Mouse (Mus musculus) embryonic facial prominence, embryonic 14.5 days (tissue): ENCODE data around the gene Ccdc107. TPM values are rescaled to one million over a fixed set of nuclear protein-coding genes. Genes with fewer than 3 reads are reported as not detected.

Source experiments
- ATAC-seq: fragments of 200-750 bp; cut with Nextera tagmentation; 2 replicates; pipeline ENCODE4 v1.8.0; 2017; ENCODE audit warnings: low read depth, moderate number of reproducible peaks, moderate TSS enrichment
- DNase-seq: peaks from one replicate; pipeline ENCODE4 v3.0.0-alpha.2; 2015; ENCODE audit warnings: low spot score
- H3K27ac ChIP-seq: fragments of 300-500 bp; sonication (generic); replicated peaks from 2 replicates; pipeline ENCODE4 v1.5.1; 2014; ENCODE audit warnings: low read depth, mild to moderate bottlenecking, low read length, moderate library complexity
- H3K27me3 ChIP-seq: fragments of 300-500 bp; sonication (generic); replicated peaks from 2 replicates; pipeline ENCODE4 v1.6.1; 2014; ENCODE audit warnings: low read length; ENCODE audit not compliant: control insufficient read depth, insufficient read depth
- H3K36me3 ChIP-seq: fragments of 300-500 bp; sonication (generic); 2 replicates; pipeline ENCODE4 v1.6.1; 2014; ENCODE audit warnings: low read length, mixed read lengths; ENCODE audit not compliant: control insufficient read depth, insufficient read depth
- H3K4me1 ChIP-seq: fragments of 300-500 bp; sonication (generic); 2 replicates; pipeline ENCODE4 v1.6.1; 2014; ENCODE audit warnings: antibody characterized with exemption, low read length; ENCODE audit not compliant: control insufficient read depth, insufficient read depth
- H3K4me2 ChIP-seq: fragments of 300-500 bp; sonication (generic); 2 replicates; pipeline ENCODE4 v1.6.1; 2014; ENCODE audit warnings: low read depth, mild to moderate bottlenecking, low read length, moderate library complexity, mixed read lengths
- H3K4me3 ChIP-seq: fragments of 300-500 bp; sonication (generic); 2 replicates; pipeline ENCODE4 v1.5.1; 2014; ENCODE audit warnings: low read depth, mild to moderate bottlenecking, low read length
- H3K9ac ChIP-seq: fragments of 300-500 bp; sonication (generic); 2 replicates; pipeline ENCODE4 v1.6.1; 2014; ENCODE audit warnings: low read depth, mild to moderate bottlenecking, low read length, moderate library complexity, mixed read lengths
- H3K9me3 ChIP-seq: fragments of 300-500 bp; sonication (generic); 2 replicates; pipeline ENCODE4 v1.6.1; 2016; ENCODE audit warnings: low read length; ENCODE audit not compliant: control insufficient read depth
- WGBS: fragments of 180-500 bp; shearing (Covaris S2); extraction: QIAGEN DNeasy Blood & Tissue Kit; methylation state at CpG from one replicate; pipeline ENCODE4 v1.1.7; 2014; 5-methylcytosine and 5-hydroxymethylcytosine counted together
- polyA plus RNA-seq: library from polyadenylated mRNA; unstranded; fragments of >200 nt; fragmentation: Nextera tagmentation; extraction: Ambion mirVana; gene quantifications from 2 replicates; pipeline ENCODE4 v1.2.1, GENCODE M21; 2014

Ccdc107 gene
- polyA plus RNA-seq, result 64.5 and 68.2 TPM in 2 replicates

DNA sequence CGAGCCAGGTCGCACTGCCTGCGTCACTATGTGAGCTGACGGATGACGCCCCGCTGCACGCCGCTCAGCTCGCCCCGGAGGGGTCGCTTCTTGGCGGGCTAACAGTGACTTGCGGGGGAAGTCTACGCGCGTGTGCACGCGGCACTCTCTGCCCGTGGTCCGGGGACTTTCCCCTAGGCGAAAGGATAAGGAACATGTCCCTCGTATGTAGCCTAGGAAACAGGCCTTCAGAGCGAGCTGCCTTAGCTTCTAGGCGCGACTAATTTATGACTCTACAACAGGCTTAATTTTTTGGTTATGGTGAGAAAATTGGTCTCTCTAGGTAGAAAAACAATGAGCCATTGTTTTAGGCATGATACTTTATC lies at the start of gene Ccdc107:
Gene Ccdc107, plus strand, starts transcription at position 80 of the 365 bp plus-strand sequence.
- Histone ChIP-seq H3K4me2 (peak within 1 kb of the TSS; percentile 70), H3K36me3 (peaks cover 15% of the 10 kb centered on the region; the same call in 1 of the 2 replicates), H3K9me3 (no peaks in the 10 kb centered on the region), H3K9ac (peak within 1 kb of the TSS; percentile 80), H3K4me1 (peaks cover 6% of the 10 kb centered on the region), H3K27ac (peak within 1 kb of the TSS; percentile 91), H3K27me3 (no peaks in the 10 kb centered on the region), H3K4me3 (peak within 1 kb of the TSS; percentile 77)
- peak; percentile 99 for DNase-seq
- 0% methylated on average over 25 of the region's 25 CpGs for WGBS
- ATAC-seq, result peak; percentile 99

DNA sequence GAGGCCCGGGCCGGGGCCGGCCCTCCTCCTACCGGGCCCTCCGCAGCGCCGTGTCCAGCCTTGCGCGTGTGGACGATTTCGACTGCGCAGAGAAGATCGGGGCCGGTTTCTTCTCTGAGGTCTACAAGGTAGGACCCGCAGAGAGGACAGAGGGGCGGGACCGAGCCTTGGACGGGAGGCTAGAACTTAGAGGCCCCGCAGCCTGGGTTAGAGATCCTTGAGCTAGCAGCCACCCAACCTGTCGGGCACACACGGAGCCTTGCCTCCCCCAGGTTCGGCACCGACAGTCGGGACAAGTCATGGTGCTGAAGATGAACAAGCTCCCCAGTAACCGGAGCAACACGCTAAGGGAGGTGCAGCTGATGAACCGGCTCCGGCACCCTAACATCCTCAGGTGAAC lies 49.2 kb upstream of the Ccdc107 start:
- Histone ChIP-seq H3K27me3 (no peaks in the 10 kb centered on the region), H3K4me2 (peak overlapping the region; percentile 93), H3K27ac (peak overlapping the region; percentile 91), H3K4me3 (peak overlapping the region; percentile 93), H3K9ac (peak overlapping the region; percentile 97), H3K4me1 (peaks cover 9% of the 10 kb centered on the region), H3K36me3 (peaks cover 34% of the 10 kb centered on the region), H3K9me3 (no peaks in the 10 kb centered on the region)
- no peak for ATAC-seq
- under 1% methylated on average over 18 of the region's 28 CpGs for WGBS
- DNase-seq, result no peak

DNA sequence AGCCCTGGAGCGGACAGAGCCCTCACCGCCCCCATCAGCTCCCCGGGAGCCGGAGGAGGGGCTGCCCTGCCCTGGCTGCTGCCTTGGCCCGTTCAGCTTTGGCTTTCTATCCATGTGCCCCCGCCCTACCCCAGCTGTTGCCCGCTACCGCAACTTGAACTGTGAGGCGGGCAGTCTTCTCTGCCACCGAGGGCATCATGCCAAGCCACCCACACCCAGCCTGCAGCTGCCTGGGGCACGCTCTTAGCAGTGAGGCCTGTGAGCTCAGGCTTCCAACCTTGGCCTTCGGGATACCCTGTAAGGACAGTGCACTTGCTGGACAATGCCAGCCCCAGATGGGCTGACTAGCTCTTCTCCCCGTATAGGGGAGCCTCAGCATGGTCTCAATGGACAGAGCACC lies 45.4 kb upstream of the Ccdc107 start:
- H3K36me3 ChIP-seq, result peaks cover 34% of the 10 kb centered on the region
- no peaks in the 10 kb centered on the region for H3K9me3 ChIP-seq
- DNase-seq, result no peak
- H3K27me3 ChIP-seq, result no peaks in the 10 kb centered on the region
- H3K4me1 ChIP-seq, result peaks cover 9% of the 10 kb centered on the region
- H3K4me2 ChIP-seq, result no peak overlapping the region
- no peak overlapping the region for H3K9ac ChIP-seq
- whole genome bisulfite sequencing, result 87% methylated on average over 11 of the region's 13 CpGs
- no peak for ATAC-seq
- H3K4me3 ChIP-seq, result no peak overlapping the region
- no peak overlapping the region; the same call in 1 of the 2 replicates for H3K27ac ChIP-seq

DNA sequence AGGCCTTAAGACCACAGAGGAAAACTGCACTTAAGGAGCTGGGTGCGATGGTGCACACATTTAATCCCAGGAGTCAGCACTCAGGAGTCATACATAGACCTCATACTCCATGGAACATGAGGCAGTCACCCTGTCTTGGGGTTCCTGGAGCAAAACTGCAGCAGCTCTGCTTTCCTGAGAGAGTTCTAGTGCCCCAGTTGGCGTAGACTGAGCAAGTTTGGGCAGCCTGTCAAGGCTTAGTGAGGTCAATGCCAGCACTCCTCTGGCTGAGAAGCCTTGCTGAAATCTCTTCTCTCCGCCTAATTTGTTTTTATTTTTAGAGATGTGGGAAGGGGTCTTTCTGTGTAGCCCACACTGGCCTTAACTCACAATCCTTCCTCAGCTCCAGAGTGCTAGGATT lies 44.1 kb upstream of the Ccdc107 start:
- H3K9ac ChIP-seq, result no peak overlapping the region
- no peak overlapping the region for H3K4me3 ChIP-seq
- H3K27me3 ChIP-seq, result peaks cover 9% of the 10 kb centered on the region
- no peak for ATAC-seq
- no peaks in the 10 kb centered on the region for H3K9me3 ChIP-seq
- H3K4me1 ChIP-seq, result peaks cover 15% of the 10 kb centered on the region
- H3K4me2 ChIP-seq, result no peak overlapping the region
- no peak for DNase-seq
- 93% methylated on average over 3 of the region's 3 CpGs for WGBS
- H3K27ac ChIP-seq, result no peak overlapping the region
- peaks cover 34% of the 10 kb centered on the region for H3K36me3 ChIP-seq

DNA sequence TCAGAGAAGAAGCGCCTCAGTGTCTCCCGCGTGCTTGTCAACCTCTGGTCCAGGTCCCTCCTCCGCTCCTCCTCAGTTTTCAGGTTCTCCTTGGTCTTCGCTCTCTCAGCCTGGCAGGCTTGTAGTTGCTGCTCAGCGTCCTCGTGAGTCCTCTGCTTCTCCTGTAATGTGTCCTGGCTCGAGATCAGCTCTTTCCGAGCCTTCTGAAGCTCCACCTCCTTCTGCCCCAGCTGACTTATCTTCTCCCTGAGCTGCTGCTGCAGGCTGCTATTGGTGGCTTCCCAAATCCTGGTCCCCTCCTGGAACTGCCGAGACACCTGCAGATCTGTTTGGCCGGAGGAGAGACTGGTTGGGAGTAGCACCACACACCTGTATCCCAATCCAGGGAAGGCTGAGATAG lies 40.4 kb upstream of the Ccdc107 start:
- H3K9ac ChIP-seq, result no peak overlapping the region
- no peak overlapping the region for H3K27ac ChIP-seq
- no peak for ATAC-seq
- H3K4me1 ChIP-seq, result peaks cover 12% of the 10 kb centered on the region
- no peak overlapping the region for H3K4me2 ChIP-seq
- H3K4me3 ChIP-seq, result no peak overlapping the region
- 49% methylated on average over 11 of the region's 11 CpGs for WGBS
- H3K9me3 ChIP-seq, result no peaks in the 10 kb centered on the region
- DNase-seq, result no peak
- H3K36me3 ChIP-seq, result peaks cover 10% of the 10 kb centered on the region
- peaks cover 22% of the 10 kb centered on the region for H3K27me3 ChIP-seq

DNA sequence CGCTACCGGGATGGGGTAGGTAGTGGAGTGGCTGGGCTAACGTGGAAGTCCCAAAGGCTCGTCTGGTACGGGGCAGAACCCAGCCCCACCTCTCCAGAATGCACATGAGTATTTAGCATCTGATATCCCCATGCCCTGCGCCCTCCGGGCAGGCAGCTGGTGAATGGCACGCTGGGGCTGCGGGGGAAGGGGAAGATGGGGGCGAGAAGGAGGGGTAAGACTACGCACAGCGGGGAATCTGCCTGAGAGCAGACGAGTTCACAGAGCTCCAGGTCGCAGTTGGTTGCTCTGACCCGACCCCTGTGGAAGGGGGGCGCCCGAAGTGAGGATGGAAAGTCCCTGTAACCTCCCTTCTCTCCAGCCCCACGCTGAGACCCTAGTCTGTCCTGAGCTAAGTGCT lies 39.3 kb upstream of the Ccdc107 start:
- ATAC-seq (peak; percentile 39; the same call in 1 of the 2 replicates), DNase-seq (peak; percentile 34)
- Histone ChIP-seq H3K4me1 (peaks cover 12% of the 10 kb centered on the region), H3K4me3 (peak overlapping the region; percentile 27), H3K27me3 (peaks cover 22% of the 10 kb centered on the region), H3K36me3 (no peaks in the 10 kb centered on the region), H3K27ac (no peak overlapping the region), H3K9me3 (no peaks in the 10 kb centered on the region), H3K9ac (peak overlapping the region; percentile 49), H3K4me2 (peak overlapping the region; percentile 60)
- WGBS, result 2% methylated on average over 16 of the region's 18 CpGs

DNA sequence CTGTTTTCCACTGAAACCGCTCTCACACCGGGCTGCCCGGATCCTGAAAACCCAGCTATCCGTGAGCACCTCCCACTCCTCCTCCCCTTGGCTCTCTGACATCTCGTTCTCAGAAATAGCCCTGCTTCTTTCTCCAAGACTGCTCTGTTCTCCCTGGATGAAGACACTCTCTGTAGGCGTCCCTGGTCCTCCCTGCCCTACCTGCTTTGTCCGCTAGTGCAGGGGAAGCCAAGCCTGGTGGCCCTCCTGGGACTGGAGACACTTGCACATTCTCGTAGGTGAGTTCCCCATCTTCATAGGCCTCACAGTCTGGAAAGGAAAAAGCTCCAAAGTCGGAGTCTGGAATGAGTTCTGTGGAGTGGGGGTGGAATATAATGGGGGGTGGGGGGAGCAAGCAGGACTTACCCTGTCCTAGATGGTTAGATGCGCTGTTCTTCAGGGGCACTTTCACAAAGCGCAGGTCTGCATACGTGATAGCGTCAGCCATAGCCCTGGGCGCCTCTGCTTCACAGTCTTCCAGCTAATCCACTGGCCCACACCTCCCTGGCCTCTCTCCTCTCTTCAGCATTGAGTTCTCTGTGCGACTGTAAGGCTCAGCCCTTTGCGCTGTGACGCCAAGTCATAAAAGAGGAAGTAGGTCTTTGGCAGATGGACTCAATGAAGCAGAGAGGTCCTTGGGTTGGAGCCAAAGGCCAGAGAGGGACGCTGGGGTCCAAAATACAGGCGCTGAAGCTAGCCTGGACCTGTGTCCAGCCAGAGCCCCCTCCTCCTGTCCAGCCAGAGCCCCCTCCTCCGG lies 38.5 kb upstream of the Ccdc107 start, which contains the start of gene Cd72:
Gene Cd72, minus strand, starts transcription at position 588 of the 796 bp plus-strand sequence.
- Histone ChIP-seq H3K4me2 (peak within 1 kb of the TSS; percentile 60), H3K36me3 (no peaks in the 10 kb centered on the region), H3K27ac (no peak within 1 kb of the TSS), H3K4me3 (peak within 1 kb of the TSS; percentile 27), H3K9ac (peak within 1 kb of the TSS; percentile 49), H3K4me1 (peaks cover 12% of the 10 kb centered on the region), H3K9me3 (no peaks in the 10 kb centered on the region), H3K27me3 (peaks cover 22% of the 10 kb centered on the region)
- ATAC-seq, result peak; percentile 20; the same call in 1 of the 2 replicates
- 29% methylated on average over 20 of the region's 20 CpGs for WGBS
- no peak for DNase-seq

DNA sequence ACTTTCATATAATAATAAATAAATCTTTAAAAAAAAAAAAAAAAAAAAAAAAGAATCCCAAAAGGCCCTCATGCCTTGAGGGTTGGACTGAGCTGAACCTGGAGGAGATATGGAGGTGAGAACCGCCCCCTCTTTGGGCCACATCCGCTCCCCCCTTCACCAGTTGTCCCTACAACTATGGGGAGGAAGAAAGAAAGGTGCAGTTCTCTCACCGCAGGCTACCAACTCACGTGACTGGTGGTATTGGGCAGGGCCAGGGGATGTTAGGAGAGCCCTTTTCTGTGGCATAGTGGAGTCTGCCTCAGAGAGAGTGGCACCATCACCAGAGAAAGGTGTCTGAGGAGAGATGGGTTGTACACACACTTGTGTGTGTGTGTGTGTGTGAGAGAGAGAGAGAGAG lies 36.2 kb upstream of the Ccdc107 start:
- no peaks in the 10 kb centered on the region for H3K36me3 ChIP-seq
- H3K4me3 ChIP-seq, result no peak overlapping the region
- no peaks in the 10 kb centered on the region for H3K9me3 ChIP-seq
- H3K4me2 ChIP-seq, result no peak overlapping the region
- WGBS, result 24% methylated on average over 4 of the region's 4 CpGs
- ATAC-seq (no peak), DNase-seq (no peak)
- H3K4me1 ChIP-seq, result peaks cover 12% of the 10 kb centered on the region
- peaks cover 22% of the 10 kb centered on the region for H3K27me3 ChIP-seq
- no peak overlapping the region for H3K9ac ChIP-seq
- H3K27ac ChIP-seq, result no peak overlapping the region

DNA sequence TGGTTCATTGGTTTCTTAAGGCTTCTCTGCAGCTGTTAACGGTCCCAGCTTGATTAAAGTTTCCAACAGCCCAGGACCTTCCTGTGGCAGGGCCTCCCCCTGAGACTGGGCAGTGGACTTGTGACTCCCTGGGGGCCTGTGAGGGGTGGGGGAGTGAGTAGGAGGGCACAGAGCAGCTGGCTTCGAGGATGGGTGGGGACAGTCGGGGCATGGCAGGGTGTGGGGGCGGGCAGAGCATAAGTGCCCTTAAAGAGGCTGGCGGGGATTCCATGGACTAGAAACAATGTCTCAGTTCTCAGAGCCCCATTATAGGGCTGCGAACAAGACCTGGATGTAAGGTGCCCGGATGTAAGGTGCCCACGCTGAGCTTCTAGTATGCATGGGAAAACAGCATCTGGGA lies 35.6 kb upstream of the Ccdc107 start:
- no peak overlapping the region for H3K4me2 ChIP-seq
- no peak for ATAC-seq
- WGBS, result 28% methylated on average over 8 of the region's 8 CpGs
- H3K4me3 ChIP-seq, result no peak overlapping the region
- H3K27me3 ChIP-seq, result peaks cover 22% of the 10 kb centered on the region
- no peaks in the 10 kb centered on the region for H3K9me3 ChIP-seq
- H3K27ac ChIP-seq, result no peak overlapping the region
- peaks cover 12% of the 10 kb centered on the region for H3K4me1 ChIP-seq
- H3K36me3 ChIP-seq, result no peaks in the 10 kb centered on the region
- no peak for DNase-seq
- no peak overlapping the region for H3K9ac ChIP-seq
